Mouse (Mus musculus) ES-E14 (cell line): ENCODE data around the gene Tmem164. TPM values are rescaled to one million over a fixed set of nuclear protein-coding genes. Genes with fewer than 3 reads are reported as not detected.
A peak's percentile ranks its signal among the peaks of the same experiment; 100 is the strongest.

Experiments used
- DNase-seq: peaks from one replicate; pipeline ENCODE4 v3.0.0-alpha.2; 2013; ENCODE audit warnings: low read depth, low spot score
- H3K27ac ChIP-seq: 2 replicates; pipeline ENCODE4 v1.5.1; 2012; ENCODE audit warnings: low read depth, mild to moderate bottlenecking, low read length, moderate library complexity, mixed read lengths; ENCODE audit not compliant: poor library complexity, insufficient read depth, severe bottlenecking
- H3K36me3 ChIP-seq: 2 replicates; pipeline ENCODE4 v1.6.1; 2012; ENCODE audit warnings: mild to moderate bottlenecking, low read length, moderate library complexity, mixed read lengths; ENCODE audit not compliant: control insufficient read depth, poor library complexity, insufficient read depth, severe bottlenecking
- H3K4me1 ChIP-seq, 2 experiments: fragments of 150-350 bp in 1 of 2; sonication (generic) in 1 of 2; 2 replicates each; pipeline ENCODE4 v1.6.1; 2012; ENCODE audit warnings: low read length in 2 of 2, mild to moderate bottlenecking in 1 of 2, mixed read lengths in 1 of 2; ENCODE audit not compliant: control insufficient read depth in 2 of 2, insufficient read depth in 2 of 2, poor library complexity in 1 of 2
- H3K4me3 ChIP-seq, 2 experiments: fragments of 150-350 bp in 1 of 2; sonication (generic) in 1 of 2; 2 replicates each; pipeline ENCODE4 v1.5.1; 2012; ENCODE audit warnings: low read length in 2 of 2, low read depth in 1 of 2, mild to moderate bottlenecking in 1 of 2, mixed read lengths in 1 of 2; ENCODE audit not compliant: insufficient read depth in 1 of 2, poor library complexity in 1 of 2, severe bottlenecking in 1 of 2
- H3K9ac ChIP-seq: 2 replicates; pipeline ENCODE4 v1.6.1; 2012; ENCODE audit warnings: low read depth, mild to moderate bottlenecking, low read length, mixed read lengths; ENCODE audit not compliant: poor library complexity, insufficient read depth, severe bottlenecking
- H3K9me3 ChIP-seq: fragments of 150-350 bp; sonication (generic); 2 replicates; pipeline ENCODE4 v1.6.1; 2012; ENCODE audit warnings: low read depth, mild to moderate bottlenecking, low read length; ENCODE audit not compliant: control insufficient read depth, insufficient read depth
- CHD2 ChIP-seq: IDR thresholded peaks from 2 replicates; pipeline ENCODE4 v1.6.1; 2014; ENCODE audit warnings: mild to moderate bottlenecking, low read depth, low read length, inconsistent platforms
- HCFC1 ChIP-seq: IDR thresholded peaks from 2 replicates; pipeline ENCODE4 v1.6.1; 2012; ENCODE audit warnings: low read length, inconsistent platforms, borderline replicate concordance; ENCODE audit not compliant: insufficient read depth
- MAFK ChIP-seq: IDR thresholded peaks from 2 replicates; pipeline ENCODE4 v1.6.1; 2014; ENCODE audit warnings: mild to moderate bottlenecking, low read depth, low read length, inconsistent platforms; ENCODE audit not compliant: insufficient read depth
- ZC3H11A ChIP-seq: IDR thresholded peaks from 2 replicates; pipeline ENCODE4 v1.6.1; 2012; ENCODE audit warnings: low read depth, mild to moderate bottlenecking, inconsistent platforms, low read length, borderline replicate concordance
- ZNF384 ChIP-seq: IDR thresholded peaks from 2 replicates; pipeline ENCODE4 v1.6.1; 2012; ENCODE audit warnings: low read depth, low read length, inconsistent platforms
- in situ Hi-C, 2 experiments: fragments of 600-800 bp; cut with MboI; formaldehyde crosslinking; loops; one replicate each; pipeline ENCODE4 v1.15.1; 2025; ENCODE audit warnings: low sequenced_read_pairs in 2 of 2, inconsistent platforms in 1 of 2; ENCODE audit not compliant: unreplicated experiment in 2 of 2
- total RNA-seq: library from RNA; depleted of rRNA; stranded (reverse); fragments of 300-350 nt; gene quantifications from 2 replicates; pipeline ENCODE4 v1.2.3, GENCODE M21; 2012

Tmem164 gene
- total RNA-seq, 1 experiment: 15.3 TPM

DNA sequence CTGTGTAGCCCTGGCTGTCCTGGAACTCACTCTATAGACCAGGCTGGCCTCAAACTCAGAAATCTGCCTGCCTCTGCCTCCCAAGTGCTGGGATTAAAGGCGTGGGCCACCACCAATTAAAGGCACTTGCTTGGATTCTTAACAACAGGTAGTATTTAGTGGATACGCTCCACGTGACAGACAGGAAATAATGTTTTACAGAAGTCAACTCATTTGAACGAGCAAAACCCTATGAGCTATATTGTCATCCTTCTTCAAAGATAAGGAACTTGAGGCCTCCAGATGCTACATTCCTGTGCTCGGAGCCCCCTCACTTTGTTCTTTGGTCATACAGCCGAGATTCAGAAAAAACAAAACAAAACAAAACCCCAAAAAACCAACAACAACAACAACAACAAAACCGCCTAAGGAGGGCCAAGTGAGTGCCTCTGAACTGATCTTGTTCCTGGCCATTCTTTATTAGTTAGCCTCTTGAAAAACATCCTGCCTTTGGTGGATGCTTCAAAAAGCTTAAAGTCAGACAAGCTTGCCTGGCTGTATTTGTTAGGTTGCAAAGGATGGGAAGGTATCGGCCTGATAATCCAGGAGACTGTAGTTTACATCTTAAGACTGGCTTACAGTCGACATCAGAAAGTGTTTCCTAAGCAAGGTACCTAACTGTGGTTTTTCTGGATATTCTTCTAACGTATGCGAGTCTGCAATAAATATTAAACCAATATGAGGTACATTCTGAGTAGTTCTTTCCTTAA is 1.5 kb upstream of the Tmem164 start:
- Histone ChIP-seq H3K4me3 (peak overlapping the region; percentile 77 to 94; a peak in 3 of 4 replicates), H3K9ac (peak overlapping the region; percentile 11; the same call in 1 of the 2 replicates)
- TF ChIP-seq ZC3H11A: no peak
- TF ChIP-seq MAFK: no peak
- TF ChIP-seq HCFC1: no peak
- no peak for TF ChIP-seq CHD2
- no peak for TF ChIP-seq ZNF384

DNA sequence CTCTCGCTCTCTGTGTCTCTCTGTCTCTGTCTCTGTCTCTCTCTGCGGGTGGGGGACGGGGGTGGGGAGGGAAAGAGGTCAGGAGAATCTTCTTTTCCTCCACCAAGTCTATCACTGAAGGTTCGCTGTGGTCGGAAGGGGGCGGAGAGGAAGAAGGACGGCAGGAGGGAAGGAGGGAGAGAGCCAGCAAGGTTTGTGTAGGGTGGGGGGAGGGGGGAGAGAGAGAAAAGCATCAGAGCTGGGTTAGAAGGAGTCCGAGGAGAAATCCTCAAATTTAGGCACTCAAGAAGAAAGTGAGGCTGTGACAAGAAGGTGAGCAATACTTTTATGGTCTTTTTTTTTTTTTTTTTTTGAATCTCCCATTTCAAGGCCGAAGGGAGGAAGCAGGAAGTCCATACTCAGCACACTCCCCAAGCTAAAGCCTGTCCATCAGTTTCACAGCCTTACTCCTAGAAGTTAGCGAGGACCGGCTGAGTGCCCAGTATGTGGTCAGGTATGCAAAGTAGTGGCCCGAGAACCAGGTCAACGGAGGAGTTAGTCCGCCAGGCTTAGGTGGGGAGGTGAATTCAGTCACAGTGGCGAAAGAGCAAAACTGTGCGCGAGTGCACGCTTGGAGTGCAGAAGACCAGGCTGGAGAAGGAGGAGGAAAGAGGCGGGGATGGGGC is 683 bp upstream of the Tmem164 start:
- Histone ChIP-seq H3K9ac (peak overlapping the region; percentile 43; the same call in 1 of the 2 replicates), H3K9me3 (no peaks in the 10 kb centered on the region), H3K4me3 (peak overlapping the region; percentile 77 to 94), H3K4me1 (peaks cover 0 to 7% of the 10 kb centered on the region in 2 experiments; a peak in 2 of 4 replicates), H3K36me3 (peaks cover 2% of the 10 kb centered on the region; the same call in 1 of the 2 replicates), H3K27ac (peak overlapping the region; percentile 81; the same call in 1 of the 2 replicates)
- no peak for DNase-seq
- in situ Hi-C loops: no loop called here
- TF ChIP-seq CHD2 (no peak), MAFK (no peak), ZNF384 (0 out of 2 replicates have a peak, but pooled peaks have one; percentile 20), ZC3H11A (no peak)

More for the DNA sequence above, 1.5 kb upstream of the Tmem164 start:
- H3K36me3 ChIP-seq: peaks cover 2% of the 10 kb centered on the region; the same call in 1 of the 2 replicates
- H3K27ac ChIP-seq: no peak overlapping the region
- no peaks in the 10 kb centered on the region for H3K9me3 ChIP-seq
- H3K4me1 ChIP-seq: peaks cover 0 to 7% of the 10 kb centered on the region in 2 experiments; a peak in 2 of 4 replicates
- no peak for DNase-seq
- in situ Hi-C loops: no loop called here

GRCm38 (mm10) chrX:142681616-142682141 is 473 bp downstream of the Tmem164 start:
- no peak for DNase-seq
- H3K4me1 ChIP-seq: peaks cover 0 to 7% of the 10 kb centered on the region in 2 experiments; a peak in 2 of 4 replicates
- H3K9ac ChIP-seq: peak overlapping the region; percentile 85
- no peaks in the 10 kb centered on the region for H3K9me3 ChIP-seq
- in situ Hi-C loops: no loop called here
- no peak for TF ChIP-seq CHD2
- no peak for TF ChIP-seq ZNF384
- TF ChIP-seq MAFK: no peak
- TF ChIP-seq ZC3H11A: no peak
- H3K4me3 ChIP-seq: peak overlapping the region; percentile 76 to 94
- peaks cover 2% of the 10 kb centered on the region; the same call in 1 of the 2 replicates for H3K36me3 ChIP-seq
- peak overlapping the region; percentile 81 for H3K27ac ChIP-seq

DNA sequence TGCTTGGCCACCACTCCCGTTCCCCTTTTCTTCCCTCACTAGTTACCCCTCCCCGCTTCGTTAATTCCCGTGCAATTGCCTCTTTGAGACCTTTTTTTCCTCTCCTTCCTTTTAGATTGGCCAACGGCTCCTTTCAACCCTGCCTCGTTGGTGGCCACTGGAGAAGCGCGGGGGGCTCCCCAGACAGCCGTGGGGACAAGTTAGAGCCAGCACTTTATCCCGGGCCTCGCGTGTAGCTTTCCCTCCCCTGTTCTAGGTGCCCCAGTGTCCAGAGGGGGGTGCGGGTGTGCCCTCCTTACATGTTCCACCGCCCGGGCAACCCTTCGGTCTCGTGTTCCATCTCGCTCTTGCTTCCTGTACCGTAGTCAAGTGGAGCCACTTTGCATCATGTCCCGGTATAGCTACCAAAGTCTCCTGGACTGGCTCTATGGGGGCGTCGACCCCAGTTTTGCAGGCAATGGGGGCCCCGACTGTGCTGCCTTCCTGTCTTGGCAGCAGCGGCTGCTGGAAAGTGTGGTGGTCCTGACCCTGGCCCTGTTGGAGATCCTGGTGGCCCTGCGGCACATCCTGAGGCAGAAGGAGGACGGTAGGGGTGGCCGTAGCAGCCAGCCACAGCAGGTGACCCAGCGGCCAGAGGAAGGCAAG is 1.1 kb downstream of the Tmem164 start:
- in situ Hi-C loops: no loop called here
- Histone ChIP-seq H3K4me3 (peak overlapping the region; percentile 76 to 94), H3K9me3 (no peaks in the 10 kb centered on the region), H3K27ac (0 out of 2 replicates have a peak overlapping the region, but pooled peaks have one; percentile 6), H3K36me3 (peaks cover 2% of the 10 kb centered on the region; the same call in 1 of the 2 replicates), H3K4me1 (peaks cover 0 to 7% of the 10 kb centered on the region in 2 experiments; a peak in 2 of 4 replicates), H3K9ac (peak overlapping the region; percentile 83)
- no peak for TF ChIP-seq HCFC1
- no peak for TF ChIP-seq ZNF384
- TF ChIP-seq MAFK: no peak
- no peak for TF ChIP-seq ZC3H11A
- TF ChIP-seq CHD2: no peak
- no peak for DNase-seq
